Mouse (Mus musculus): ENCODE results near the gene Zfp277. TPM values are rescaled to one million over a fixed set of nuclear protein-coding genes. Genes with fewer than 3 reads are reported as not detected.

The Zfp277 gene
- polyA plus RNA-seq, 1 experiment = 1.5 TPM

- Histone ChIP-seq H3K27me3 (replicated peaks) (no peaks in the 10 kb centered on the region), H3K4me1 (no peaks in the 10 kb centered on the region; the same call in 1 of the 2 replicates), H3K4me3 (replicated peaks) (no peak overlapping the region), H3K36me3 (replicated peaks; ENCODE audit: low read length) (peaks cover 2% of the 10 kb centered on the region), H3K9me3 (peaks cover 9% of the 10 kb centered on the region)
- TF ChIP-seq FLI1 (IDR thresholded peaks at IDR 0.05; ENCODE audit: low read length) (no peak), GATA1 (IDR thresholded peaks at IDR 0.05; ENCODE audit: borderline replicate concordance, low read length) (no peak)
These were observed 45.9 kb downstream of the Zfp277 start for GRCm38 (mm10) chr12:40399812-40400211.

DNA sequence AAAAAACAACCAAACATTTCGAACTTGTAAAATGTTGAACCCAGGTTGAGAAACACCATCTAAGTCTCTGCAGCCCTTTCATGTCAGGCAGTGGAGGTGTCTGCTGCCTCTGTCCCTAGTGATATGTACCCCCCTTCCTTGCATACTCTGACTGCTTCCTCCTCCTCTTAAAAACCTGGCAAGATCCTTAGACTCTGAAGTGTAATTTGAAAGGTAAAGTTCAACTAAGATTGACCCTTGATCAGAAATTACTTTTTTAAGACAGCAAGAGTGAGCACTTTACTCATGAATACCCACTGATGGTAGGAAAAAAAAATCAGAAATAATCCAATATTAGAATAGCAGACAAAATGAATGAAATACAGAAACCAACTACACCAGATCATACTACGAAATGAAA is 46.3 kb downstream of the Zfp277 start:
- Histone ChIP-seq H3K4me1 (no peaks in the 10 kb centered on the region; the same call in 1 of the 2 replicates), H3K9me3 (peaks cover 9% of the 10 kb centered on the region), H3K4me3 (replicated peaks) (no peak overlapping the region), H3K36me3 (replicated peaks; ENCODE audit: low read length) (peaks cover 2% of the 10 kb centered on the region), H3K27me3 (replicated peaks) (no peaks in the 10 kb centered on the region)
- TF ChIP-seq FLI1 (IDR thresholded peaks at IDR 0.05; ENCODE audit: low read length) (no peak), GATA1 (IDR thresholded peaks at IDR 0.05; ENCODE audit: borderline replicate concordance, low read length) (no peak)

DNA sequence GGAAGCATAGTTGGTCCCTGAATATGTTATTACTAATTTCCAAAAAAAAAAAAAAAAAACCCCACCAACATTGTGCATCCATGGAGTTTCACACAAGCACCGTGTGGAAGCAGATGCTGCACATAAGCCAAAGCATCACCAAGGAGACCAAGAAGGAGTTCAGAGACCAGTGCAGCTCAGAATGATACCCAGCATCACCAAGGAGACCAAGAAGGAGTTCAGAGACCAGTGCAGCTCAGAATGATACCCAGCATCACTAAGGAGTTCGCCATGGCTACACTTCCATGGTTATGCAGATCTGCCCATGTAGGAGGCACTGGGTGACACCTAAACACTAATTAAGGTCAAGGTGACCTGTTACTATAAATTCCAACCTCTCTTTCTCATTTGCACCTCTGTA is 46.8 kb downstream of the Zfp277 start:
- peaks cover 2% of the 10 kb centered on the region for H3K36me3 ChIP-seq (replicated peaks; ENCODE audit: low read length)
- H3K9me3 ChIP-seq = peaks cover 9% of the 10 kb centered on the region
- H3K4me3 ChIP-seq (replicated peaks) = no peak overlapping the region
- no peaks in the 10 kb centered on the region for H3K27me3 ChIP-seq (replicated peaks)
- no peaks in the 10 kb centered on the region; the same call in 1 of the 2 replicates for H3K4me1 ChIP-seq
- no peak for TF ChIP-seq FLI1 (IDR thresholded peaks at IDR 0.05; ENCODE audit: low read length)
- TF ChIP-seq GATA1 (IDR thresholded peaks at IDR 0.05; ENCODE audit: borderline replicate concordance, low read length) = no peak

GRCm38 (mm10) chr12:40392869-40393268 is 52.8 kb downstream of the Zfp277 start:
- H3K27me3 ChIP-seq (replicated peaks) = no peaks in the 10 kb centered on the region
- TF ChIP-seq FLI1 (IDR thresholded peaks at IDR 0.05; ENCODE audit: low read length) = no peak
- TF ChIP-seq GATA1 (IDR thresholded peaks at IDR 0.05; ENCODE audit: borderline replicate concordance, low read length) = no peak
- no peaks in the 10 kb centered on the region for H3K36me3 ChIP-seq (replicated peaks; ENCODE audit: low read length)
- no peaks in the 10 kb centered on the region for H3K9me3 ChIP-seq
- no peak overlapping the region for H3K4me3 ChIP-seq (replicated peaks)
- peaks cover 7% of the 10 kb centered on the region; the same call in 1 of the 2 replicates for H3K4me1 ChIP-seq

DNA sequence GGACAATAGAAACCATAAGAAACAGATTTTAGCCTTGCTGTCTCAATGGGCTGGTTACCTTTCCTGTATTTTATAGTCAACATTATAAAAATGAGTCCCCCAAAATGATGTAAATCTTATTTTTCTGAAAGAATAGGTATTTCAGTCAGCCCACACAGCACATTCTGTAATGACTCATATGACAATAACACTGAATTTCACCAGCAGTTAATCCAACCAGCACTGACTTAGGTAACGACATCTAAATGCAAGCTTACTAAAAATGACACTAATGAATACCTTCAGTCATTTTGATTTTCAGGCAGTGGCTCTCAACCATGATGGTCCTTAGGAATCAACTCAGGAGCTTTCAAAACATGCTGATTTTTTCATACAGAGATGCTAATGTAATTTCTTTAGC is 54.4 kb downstream of the Zfp277 start:
- Histone ChIP-seq H3K9me3 (no peaks in the 10 kb centered on the region), H3K4me1 (peaks cover 7% of the 10 kb centered on the region; the same call in 1 of the 2 replicates), H3K4me3 (replicated peaks) (no peak overlapping the region), H3K36me3 (replicated peaks; ENCODE audit: low read length) (no peaks in the 10 kb centered on the region), H3K27me3 (replicated peaks) (no peaks in the 10 kb centered on the region)
- TF ChIP-seq FLI1 (IDR thresholded peaks at IDR 0.05; ENCODE audit: low read length) (no peak), GATA1 (IDR thresholded peaks at IDR 0.05; ENCODE audit: borderline replicate concordance, low read length) (no peak)

GRCm38 (mm10) chr12:40387786-40388185 is 57.9 kb downstream of the Zfp277 start:
- Histone ChIP-seq H3K27me3 (replicated peaks) (no peaks in the 10 kb centered on the region), H3K4me1 (peaks cover 3% of the 10 kb centered on the region; the same call in 1 of the 2 replicates), H3K4me3 (replicated peaks) (no peak overlapping the region), H3K36me3 (replicated peaks; ENCODE audit: low read length) (no peaks in the 10 kb centered on the region), H3K9me3 (no peaks in the 10 kb centered on the region)
- no peak for TF ChIP-seq FLI1 (IDR thresholded peaks at IDR 0.05; ENCODE audit: low read length)
- no peak for TF ChIP-seq GATA1 (IDR thresholded peaks at IDR 0.05; ENCODE audit: borderline replicate concordance, low read length)

DNA sequence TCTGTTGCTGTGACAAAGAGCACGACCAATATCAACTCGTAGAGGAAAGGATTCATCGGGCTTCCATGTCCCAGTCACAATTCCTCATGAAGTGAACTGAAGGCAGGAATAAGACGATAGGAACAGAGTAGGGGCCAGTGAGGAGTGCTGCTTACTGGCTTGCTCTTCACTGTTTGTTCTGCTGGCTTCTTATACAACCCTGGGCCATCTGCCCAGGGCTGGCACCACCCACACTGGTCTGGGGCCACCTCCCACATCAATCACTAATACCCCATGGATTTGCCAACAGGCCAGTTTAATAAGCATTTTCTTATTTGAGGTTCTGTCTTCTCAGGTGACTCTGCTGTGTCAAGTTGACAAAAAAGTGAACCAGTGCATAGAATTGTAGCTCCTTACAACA is 60.4 kb downstream of the Zfp277 start:
- Histone ChIP-seq H3K36me3 (replicated peaks; ENCODE audit: low read length) (no peaks in the 10 kb centered on the region), H3K9me3 (no peaks in the 10 kb centered on the region), H3K4me3 (replicated peaks) (no peak overlapping the region), H3K4me1 (peaks cover 18% of the 10 kb centered on the region), H3K27me3 (replicated peaks) (no peaks in the 10 kb centered on the region)
- TF ChIP-seq FLI1 (IDR thresholded peaks at IDR 0.05; ENCODE audit: low read length) = no peak
- TF ChIP-seq GATA1 (IDR thresholded peaks at IDR 0.05; ENCODE audit: borderline replicate concordance, low read length) = no peak

DNA sequence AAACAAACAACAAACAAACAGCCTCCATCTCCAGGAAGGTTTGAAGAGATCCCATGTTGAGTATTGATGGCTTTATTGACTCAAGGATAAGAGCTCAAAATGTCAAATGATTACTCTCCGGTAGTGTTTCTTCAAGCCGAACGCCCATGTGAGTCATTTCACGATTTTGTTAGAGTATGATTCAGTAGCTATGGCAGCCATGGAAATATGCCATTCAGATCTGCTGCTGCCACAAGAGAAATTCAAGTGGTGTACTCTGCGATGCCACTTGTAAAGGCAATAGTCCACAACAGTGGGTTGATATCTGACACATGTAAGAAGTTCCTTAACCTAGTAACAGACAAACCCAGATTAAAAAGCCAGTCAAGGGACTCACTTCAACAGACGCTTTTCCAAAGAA is 62.0 kb downstream of the Zfp277 start:
- TF ChIP-seq GATA1 (IDR thresholded peaks at IDR 0.05; ENCODE audit: borderline replicate concordance, low read length) = no peak
- no peak for TF ChIP-seq FLI1 (IDR thresholded peaks at IDR 0.05; ENCODE audit: low read length)
- H3K4me1 ChIP-seq = peaks cover 18% of the 10 kb centered on the region

DNA sequence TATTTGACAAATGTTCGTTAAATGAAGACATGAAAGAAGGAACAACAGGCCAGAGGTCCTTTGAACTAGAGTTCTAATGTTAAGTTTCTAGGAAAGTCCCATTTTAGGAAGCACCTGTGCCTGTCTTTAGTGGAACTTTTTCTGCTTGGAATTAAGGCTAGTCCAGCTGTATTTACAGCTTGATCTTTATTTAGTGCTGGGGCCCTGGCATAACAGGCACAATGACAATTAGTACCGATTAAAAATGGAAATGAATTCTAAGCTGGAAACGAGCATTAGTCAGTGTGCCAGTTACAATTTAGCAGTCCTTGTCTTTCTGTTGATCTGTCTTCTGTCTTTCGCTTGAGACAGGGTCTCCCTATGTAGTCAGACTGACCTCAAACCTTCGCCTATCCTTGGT is 63.2 kb downstream of the Zfp277 start:
- H3K9me3 ChIP-seq = no peaks in the 10 kb centered on the region
- H3K27me3 ChIP-seq (replicated peaks) = no peaks in the 10 kb centered on the region
- peaks cover 18% of the 10 kb centered on the region for H3K4me1 ChIP-seq
- no peak overlapping the region for H3K4me3 ChIP-seq (replicated peaks)
- no peak for TF ChIP-seq GATA1 (IDR thresholded peaks at IDR 0.05; ENCODE audit: borderline replicate concordance, low read length)
- no peak for TF ChIP-seq FLI1 (IDR thresholded peaks at IDR 0.05; ENCODE audit: low read length)
- peaks cover 11% of the 10 kb centered on the region for H3K36me3 ChIP-seq (replicated peaks; ENCODE audit: low read length)

More for the DNA sequence above, 62.0 kb downstream of the Zfp277 start:
- Histone ChIP-seq H3K27me3 (replicated peaks) (no peaks in the 10 kb centered on the region), H3K36me3 (replicated peaks; ENCODE audit: low read length) (no peaks in the 10 kb centered on the region), H3K9me3 (no peaks in the 10 kb centered on the region), H3K4me3 (replicated peaks) (no peak overlapping the region)

DNA sequence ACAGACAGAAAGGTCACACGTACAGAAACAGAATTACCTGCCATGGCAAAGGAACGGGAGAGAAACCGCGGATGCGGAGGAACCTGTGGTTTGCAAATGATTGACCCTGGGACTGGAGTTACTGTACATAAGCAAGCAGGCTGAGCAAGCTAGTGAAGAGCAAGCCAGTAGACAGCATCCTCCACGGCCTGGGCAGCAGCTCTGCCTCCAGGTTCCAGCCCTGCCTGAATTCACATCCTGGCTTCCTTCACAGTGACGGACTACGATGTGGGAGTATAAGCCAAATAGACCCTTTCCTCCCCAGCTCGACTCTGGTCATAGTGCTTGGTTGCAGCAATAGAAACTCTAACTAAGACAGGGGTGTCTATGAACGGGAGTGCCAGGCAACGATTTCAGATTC is 63.9 kb downstream of the Zfp277 start:
- TF ChIP-seq GATA1 (IDR thresholded peaks at IDR 0.05; ENCODE audit: borderline replicate concordance, low read length) (no peak), FLI1 (IDR thresholded peaks at IDR 0.05; ENCODE audit: low read length) (no peak)
- Histone ChIP-seq H3K27me3 (replicated peaks) (no peaks in the 10 kb centered on the region), H3K36me3 (replicated peaks; ENCODE audit: low read length) (peaks cover 11% of the 10 kb centered on the region), H3K4me1 (peaks cover 18% of the 10 kb centered on the region), H3K4me3 (replicated peaks) (peak overlapping the region; percentile 79), H3K9me3 (no peaks in the 10 kb centered on the region)
